Mouse (Mus musculus): ENCODE data around the gene Zdhhc14.

DNA sequence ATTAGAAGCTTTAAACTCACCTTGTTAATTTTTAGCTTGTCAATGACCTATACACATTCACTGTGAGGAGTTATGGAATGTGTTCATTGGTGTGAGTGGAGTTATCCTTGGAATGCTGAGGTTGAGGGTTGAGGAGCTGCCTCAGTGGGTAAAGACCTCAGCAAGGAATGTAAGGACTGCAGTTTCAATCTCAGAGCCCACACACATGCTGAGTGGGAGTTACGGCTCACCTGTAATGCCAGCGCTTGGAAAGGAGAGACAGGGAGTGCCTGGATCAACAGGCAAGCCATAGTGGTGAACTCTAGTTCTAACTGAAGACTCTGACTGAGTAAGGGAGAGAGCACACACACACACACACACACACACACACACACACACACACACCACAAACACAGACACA, 28.4 kb upstream of the Zdhhc14 start:
- no peak for TF ChIP-seq CTCF (IDR thresholded peaks at IDR 0.05; ENCODE audit: low read depth)
- no peak for TF ChIP-seq EP300 (IDR thresholded peaks at IDR 0.05; ENCODE audit: low read depth)
